Mouse (Mus musculus) MEL (cell line): ENCODE measurements around the gene Riok2. TPM values are rescaled to one million over a fixed set of nuclear protein-coding genes. Genes with fewer than 3 reads are reported as not detected.

ENCODE experiments used
- DNase-seq: peaks from one replicate; pipeline ENCODE4 v3.0.0; 2011; ENCODE audit warnings: low read depth, low spot score
- H3K27ac ChIP-seq: 2 replicates; pipeline ENCODE4 v1.5.1; 2012; ENCODE audit warnings: low read depth, mild to moderate bottlenecking, control low read depth, low read length, moderate library complexity; ENCODE audit not compliant: control insufficient read depth
- H3K27me3 ChIP-seq, 2 experiments: fragments of 150-350 bp in 1 of 2; sonication (generic) in 1 of 2; 2 replicates each; pipeline ENCODE4 v1.6.1; 2012; ENCODE audit warnings: low read length in 2 of 2, mild to moderate bottlenecking in 2 of 2, improper control_type of control experiment in 1 of 2, moderate library complexity in 1 of 2; ENCODE audit not compliant: insufficient read depth in 2 of 2, control insufficient read depth in 1 of 2
- H3K36me3 ChIP-seq, 2 experiments: 2 replicates each; pipeline ENCODE4 v1.6.1; 2012 to 2014; ENCODE audit warnings: low read length in 2 of 2, improper control_type of control experiment in 1 of 2, inconsistent platforms in 1 of 2, mild to moderate bottlenecking in 1 of 2; ENCODE audit not compliant: insufficient read depth in 2 of 2, control insufficient read depth in 1 of 2
- H3K4me1 ChIP-seq, 2 experiments: fragments of 150-350 bp in 1 of 2; sonication (generic) in 1 of 2; 2 replicates each; pipeline ENCODE4 v1.6.1; 2012; ENCODE audit warnings: low read length in 2 of 2, improper control_type of control experiment in 1 of 2, mild to moderate bottlenecking in 1 of 2; ENCODE audit not compliant: insufficient read depth in 2 of 2, control insufficient read depth in 1 of 2
- H3K4me3 ChIP-seq, 2 experiments: fragments of 150-350 bp in 1 of 2; sonication (generic) in 1 of 2; 2 replicates each; pipeline ENCODE4 v1.5.1; 2012; ENCODE audit warnings: low read depth in 2 of 2, low read length in 2 of 2, mild to moderate bottlenecking in 2 of 2, moderate library complexity in 2 of 2, control low read depth in 1 of 2, improper control_type of control experiment in 1 of 2; ENCODE audit not compliant: control insufficient read depth in 1 of 2, insufficient read depth in 1 of 2
- H3K79me2 ChIP-seq: 2 replicates; pipeline ENCODE4 v1.6.1; 2012; ENCODE audit warnings: mild to moderate bottlenecking, low read length, moderate library complexity; ENCODE audit not compliant: control insufficient read depth, poor library complexity, insufficient read depth
- H3K9ac ChIP-seq: 2 replicates; pipeline ENCODE4 v1.6.1; 2012; ENCODE audit warnings: low read depth, mild to moderate bottlenecking, control low read depth, low read length, moderate library complexity; ENCODE audit not compliant: control insufficient read depth, poor library complexity, severe bottlenecking
- H3K9me3 ChIP-seq: fragments of 150-350 bp; sonication (generic); replicated peaks from 2 replicates; pipeline ENCODE4 v1.6.1; 2012; ENCODE audit warnings: mild to moderate bottlenecking, low read length, improper control_type of control experiment, moderate library complexity; ENCODE audit not compliant: insufficient read depth
- CHD2 ChIP-seq: IDR thresholded peaks from 2 replicates; pipeline ENCODE4 v1.6.1; 2011; ENCODE audit warnings: low read length, improper control_type of control experiment
- CTCF ChIP-seq, 3 experiments: IDR thresholded peaks in 2 of 3; conservative IDR thresholded peaks in 1 of 3; 2 replicates each; pipeline ENCODE4 v1.5.1; 2011 to 2012; ENCODE audit warnings: low read length in 3 of 3, low read depth in 2 of 3, mild to moderate bottlenecking in 2 of 3, improper control_type of control experiment in 1 of 3, inconsistent platforms in 1 of 3, mixed read lengths in 1 of 3, moderate library complexity in 1 of 3; ENCODE audit not compliant: control insufficient read depth in 1 of 3, insufficient read depth in 1 of 3, poor library complexity in 1 of 3, severe bottlenecking in 1 of 3
- E2F4 ChIP-seq: IDR thresholded peaks from 2 replicates; pipeline ENCODE4 v1.6.1; 2011; ENCODE audit warnings: low read depth, low read length, improper control_type of control experiment, borderline replicate concordance
- ETS1 ChIP-seq: IDR thresholded peaks from 2 replicates; pipeline ENCODE4 v1.6.1; 2012; ENCODE audit warnings: low read depth, mild to moderate bottlenecking, inconsistent platforms, low read length, improper control_type of control experiment, moderate library complexity
- GABPA ChIP-seq: IDR thresholded peaks from 2 replicates; pipeline ENCODE4 v1.6.1; 2012; ENCODE audit warnings: low read depth, mild to moderate bottlenecking, inconsistent platforms, low read length, improper control_type of control experiment, moderate library complexity
- GATA1 ChIP-seq: IDR thresholded peaks from 2 replicates; pipeline ENCODE4 v1.6.1; 2011; ENCODE audit warnings: low read depth, low read length, improper control_type of control experiment
- JUND ChIP-seq: IDR thresholded peaks from 2 replicates; pipeline ENCODE4 v1.6.1; 2011; ENCODE audit warnings: low read depth, mild to moderate bottlenecking, improper control_type of control experiment, low read length
- KAT2A ChIP-seq: conservative IDR thresholded peaks from 2 replicates; pipeline ENCODE4 v1.6.1; 2012; ENCODE audit warnings: low read depth, low read length, improper control_type of control experiment, inconsistent platforms
- MAFK ChIP-seq: IDR thresholded peaks from 2 replicates; pipeline ENCODE4 v1.6.1; 2011; ENCODE audit warnings: low read depth, mild to moderate bottlenecking, low read length, improper control_type of control experiment, borderline replicate concordance
- MAZ ChIP-seq: IDR thresholded peaks from 2 replicates; pipeline ENCODE4 v1.6.1; 2012; ENCODE audit warnings: low read depth, mild to moderate bottlenecking, inconsistent platforms, low read length, improper control_type of control experiment
- MEF2A ChIP-seq: IDR thresholded peaks from 2 replicates; pipeline ENCODE4 v1.6.1; 2014; ENCODE audit warnings: low read depth, mild to moderate bottlenecking, inconsistent platforms, low read length, improper control_type of control experiment; ENCODE audit not compliant: poor library complexity, insufficient replicate concordance, severe bottlenecking; ENCODE audit errors: extremely low read depth
- MXI1 ChIP-seq: IDR thresholded peaks from 2 replicates; pipeline ENCODE4 v1.6.1; 2011; ENCODE audit warnings: mild to moderate bottlenecking, low read depth, low read length, improper control_type of control experiment
- MYC ChIP-seq: IDR thresholded peaks from 2 replicates; pipeline ENCODE4 v1.6.1; 2011; ENCODE audit warnings: low read depth, mild to moderate bottlenecking, low read length, improper control_type of control experiment, moderate library complexity
- NELFE ChIP-seq: IDR thresholded peaks from 2 replicates; pipeline ENCODE4 v1.6.1; 2011; ENCODE audit warnings: low read depth, low read length, improper control_type of control experiment
- POLR2A ChIP-seq, 2 experiments: IDR thresholded peaks; 2 replicates each; pipeline ENCODE4 v1.6.1; 2011 to 2012; ENCODE audit warnings: low read length in 2 of 2, mild to moderate bottlenecking in 2 of 2, control low read depth in 1 of 2, improper control_type of control experiment in 1 of 2, low read depth in 1 of 2, moderate library complexity in 1 of 2; ENCODE audit not compliant: control insufficient read depth in 1 of 2, insufficient read depth in 1 of 2, poor library complexity in 1 of 2
- POLR2AphosphoS2 ChIP-seq: IDR thresholded peaks from 2 replicates; pipeline ENCODE4 v1.6.1; 2011; ENCODE audit warnings: low read length, improper control_type of control experiment
- RAD21 ChIP-seq: IDR thresholded peaks from 2 replicates; pipeline ENCODE4 v1.6.1; 2011; ENCODE audit warnings: mild to moderate bottlenecking, low read depth, low read length, improper control_type of control experiment
- RCOR1 ChIP-seq: IDR thresholded peaks from 2 replicates; pipeline ENCODE4 v1.6.1; 2012; ENCODE audit warnings: low read depth, mild to moderate bottlenecking, inconsistent platforms, low read length, improper control_type of control experiment
- SIN3A ChIP-seq: IDR thresholded peaks from 2 replicates; pipeline ENCODE4 v1.6.1; 2012; ENCODE audit warnings: low read length, improper control_type of control experiment, inconsistent platforms
- SMC3 ChIP-seq: IDR thresholded peaks from 2 replicates; pipeline ENCODE4 v1.6.1; 2011; ENCODE audit warnings: low read depth, low read length, improper control_type of control experiment
- TAL1 ChIP-seq: IDR thresholded peaks from 2 replicates; pipeline ENCODE4 v1.6.1; 2012; ENCODE audit warnings: mild to moderate bottlenecking, inconsistent platforms, low read length, moderate library complexity, mixed read lengths
- TBP ChIP-seq: IDR thresholded peaks from 2 replicates; pipeline ENCODE4 v1.8.0; 2011; ENCODE audit warnings: low read depth, low read length, improper control_type of control experiment
- UBTF ChIP-seq: IDR thresholded peaks from 2 replicates; pipeline ENCODE4 v1.6.1; 2012; ENCODE audit warnings: low read depth, mild to moderate bottlenecking, inconsistent platforms, low read length, improper control_type of control experiment, moderate library complexity, borderline replicate concordance; ENCODE audit not compliant: insufficient read depth
- USF1 ChIP-seq: IDR thresholded peaks from 2 replicates; pipeline ENCODE4 v1.6.1; 2014; ENCODE audit warnings: low read depth, mild to moderate bottlenecking, inconsistent platforms, low read length, improper control_type of control experiment, moderate library complexity
- USF2 ChIP-seq, 2 experiments: IDR thresholded peaks; 2 replicates each; pipeline ENCODE4 v1.6.1; 2011 to 2012; ENCODE audit warnings: improper control_type of control experiment in 2 of 2, low read length in 2 of 2, borderline replicate concordance in 1 of 2, inconsistent platforms in 1 of 2, low read depth in 1 of 2, mild to moderate bottlenecking in 1 of 2; ENCODE audit not compliant: insufficient read depth in 1 of 2
- ZC3H11A ChIP-seq: IDR thresholded peaks from 2 replicates; pipeline ENCODE4 v1.6.1; 2012; ENCODE audit warnings: low read depth, mild to moderate bottlenecking, inconsistent platforms, low read length, improper control_type of control experiment
- ZKSCAN1 ChIP-seq: IDR thresholded peaks from 2 replicates; pipeline ENCODE4 v1.6.1; 2012; ENCODE audit warnings: low read depth, mild to moderate bottlenecking, inconsistent platforms, low read length, improper control_type of control experiment, moderate library complexity
- ZMIZ1 ChIP-seq: IDR thresholded peaks from 2 replicates; pipeline ENCODE4 v1.6.1; 2012; ENCODE audit warnings: low read depth, mild to moderate bottlenecking, inconsistent platforms, low read length, improper control_type of control experiment, moderate library complexity
- ZNF384 ChIP-seq: IDR thresholded peaks from 2 replicates; pipeline ENCODE4 v1.6.1; 2012; ENCODE audit warnings: low read depth, mild to moderate bottlenecking, inconsistent platforms, low read length, improper control_type of control experiment
- polyA plus RNA-seq, 2 experiments: library from polyadenylated mRNA; stranded (reverse) in 1 of 2; unstranded in 1 of 2; fragments of >175 nt in 1 of 2; fragments of >200 nt in 1 of 2; gene quantifications; 2 replicates each; pipeline versions ENCODE4 v1.2.1 to v1.2.4; 2012; ENCODE audit warnings: low replicate concordance in 2 of 2, low read depth in 1 of 2; ENCODE audit not compliant: insufficient read length in 2 of 2, insufficient read depth in 1 of 2, missing spikeins in 1 of 2
- total RNA-seq: library from RNA; depleted of rRNA; stranded (reverse); fragments of 300-350 nt; gene quantifications from 2 replicates; pipeline ENCODE4 v1.2.3, GENCODE M21; 2012

Gene Riok2
- total and polyA plus RNA-seq, 3 experiments = 43.3 to 47.3 TPM; not detected in 1

GRCm38 (mm10) chr17:17384502-17384901, 10.4 kb downstream of the Riok2 start (continued):
- no peak for TF ChIP-seq POLR2A (IDR thresholded peaks at IDR 0.05; ENCODE audit: control insufficient read depth in 1 of 2, insufficient read depth in 1 of 2, low read depth in 1 of 2, low read length in 2 of 2, poor library complexity in 1 of 2)
- no peak for TF ChIP-seq TBP
- no peak for TF ChIP-seq POLR2AphosphoS2
- TF ChIP-seq, all 39 proteins: peak for 19

DNA sequence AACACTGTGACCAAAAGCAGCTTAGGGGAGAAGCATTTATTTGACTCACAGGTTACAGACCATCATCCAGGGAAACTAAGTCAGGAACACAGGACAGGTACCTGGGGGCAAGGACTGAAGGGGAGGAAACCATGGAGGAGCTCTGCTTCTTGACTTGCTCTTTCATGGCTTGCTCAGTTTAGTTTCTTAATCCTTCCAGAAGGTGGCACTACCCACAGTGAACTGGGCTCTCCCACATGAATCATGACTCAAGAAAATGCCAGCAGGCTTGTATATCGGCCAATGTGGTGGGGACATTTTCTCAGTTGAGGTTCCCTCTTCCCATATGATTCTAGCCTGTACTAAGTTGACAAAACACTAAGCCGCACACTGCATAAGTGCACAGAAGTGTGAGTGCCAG, 12.0 kb downstream of the Riok2 start:
- Histone ChIP-seq H3K27ac (no peak overlapping the region), H3K9ac (no peak overlapping the region), H3K9me3 (no peaks in the 10 kb centered on the region), H3K4me1 (peaks cover 9% of the 10 kb centered on the region in 2 experiments), H3K4me3 (no peak overlapping the region), H3K27me3 (no peaks in the 10 kb centered on the region), H3K36me3 (peaks cover 27 to 39% of the 10 kb centered on the region in 2 experiments), H3K79me2 (0 out of 2 replicates have a peak, but pooled peaks cover 1% of the 10 kb centered on the region)
- peak; percentile 52 for DNase-seq
- TF ChIP-seq JUND (no peak), CTCF (IDR thresholded peaks at IDR 0.05 in 2 of 3, conservative IDR thresholded peaks at IDR 0.05 in 1 of 3; ENCODE audit: control insufficient read depth in 1 of 3, insufficient read depth in 1 of 3, low read depth in 2 of 3, low read length in 3 of 3, poor library complexity in 1 of 3, severe bottlenecking in 1 of 3) (peak in 2 of 3 experiments; percentile 14 to 40; a peak in 2 of 6 replicates), SMC3 (peak; percentile 29; the same call in 1 of the 2 replicates)

DNA sequence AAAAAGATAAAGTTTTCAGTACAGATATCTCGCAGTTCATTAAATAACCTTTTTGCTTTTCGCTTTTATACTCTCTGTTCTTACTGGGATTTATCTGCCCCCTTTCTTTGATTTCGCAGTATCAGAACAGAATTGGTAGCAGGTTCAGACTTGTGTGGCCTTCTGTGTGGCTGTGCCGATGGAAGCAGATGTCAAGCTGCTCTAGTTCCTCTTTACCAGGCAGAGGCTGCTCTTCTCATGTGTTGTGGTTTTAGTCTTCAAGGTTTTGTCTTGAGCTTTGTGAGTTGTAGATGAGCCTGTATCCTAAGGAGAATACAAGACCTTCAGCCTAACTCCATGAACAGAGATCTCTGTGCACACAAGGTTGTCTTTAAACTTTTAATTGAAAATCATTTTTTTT, 17.7 kb downstream of the Riok2 start:
- Histone ChIP-seq H3K27ac (no peak overlapping the region), H3K27me3 (no peaks in the 10 kb centered on the region), H3K4me1 (peaks cover 3 to 11% of the 10 kb centered on the region in 2 experiments), H3K9ac (no peak overlapping the region), H3K36me3 (peaks cover 10 to 13% of the 10 kb centered on the region in 2 experiments), H3K9me3 (no peaks in the 10 kb centered on the region), H3K79me2 (peaks cover 4% of the 10 kb centered on the region; the same call in 1 of the 2 replicates), H3K4me3 (no peak overlapping the region)
- DNase-seq = peak; percentile 90
- TF ChIP-seq ZC3H11A (0 out of 2 replicates have a peak, but pooled peaks have one; percentile 11), SMC3 (peak; percentile 31), E2F4 (no peak), TBP (0 out of 2 replicates have a peak, but pooled peaks have one; percentile 37), MEF2A (no peak), MAZ (no peak), KAT2A (no peak), POLR2AphosphoS2 (no peak), USF2 (IDR thresholded peaks at IDR 0.05; ENCODE audit: borderline replicate concordance in 1 of 2, insufficient read depth in 1 of 2, low read depth in 1 of 2, low read length in 2 of 2) (no peak), ZKSCAN1 (no peak), CHD2 (no peak), RAD21 (no peak; the same call in 1 of the 2 replicates), SIN3A (no peak), USF1 (no peak), ZNF384 (no peak), MAFK (no peak; the same call in 1 of the 2 replicates), RCOR1 (peak; percentile 97), MYC (0 out of 2 replicates have a peak, but pooled peaks have one; percentile 44), MXI1 (no peak), ETS1 (peak; percentile 68), GATA1 (peak; percentile 87), POLR2A (IDR thresholded peaks at IDR 0.05; ENCODE audit: control insufficient read depth in 1 of 2, insufficient read depth in 1 of 2, low read depth in 1 of 2, low read length in 2 of 2, poor library complexity in 1 of 2) (no peak), TAL1 (peak; percentile 57), ZMIZ1 (no peak), UBTF (no peak), NELFE (no peak), GABPA (no peak)
